Mouse (Mus musculus) adrenal gland, postnatal 4 days (tissue): Measurements from ENCODE around the gene Chchd3. TPM values are rescaled to one million over a fixed set of nuclear protein-coding genes. Genes with fewer than 3 reads are reported as not detected.

Experiments
- DNase-seq, 2 experiments: peaks; one replicate each; pipeline ENCODE4 v3.0.0; 2021 to 2022; ENCODE audit warnings: low spot score in 2 of 2, mixed read lengths in 2 of 2
- total RNA-seq, 2 experiments: library from RNA; stranded (reverse); gene quantifications; 2 replicates each; pipeline ENCODE4 v1.2.3; 2021

Gene Chchd3
- total RNA-seq, 2 experiments from 2014 or later = 166 to 183 TPM

- DNase-seq = no peak
These were observed 252.3 kb downstream of the Chchd3 start for GRCm38 (mm10) chr6:32807771-32808170.

GRCm38 (mm10) chr6:32803646-32804045 lies 256.4 kb downstream of the Chchd3 start:
- DNase-seq = no peak

GRCm38 (mm10) chr6:32801776-32802175 lies 258.3 kb downstream of the Chchd3 start:
- no peak for DNase-seq

GRCm38 (mm10) chr6:32797525-32797924 lies 262.5 kb downstream of the Chchd3 start:
- no peak for DNase-seq

GRCm38 (mm10) chr6:32795653-32796500 lies 264.2 kb downstream of the Chchd3 start:
- no peak for DNase-seq

GRCm38 (mm10) chr6:32793575-32793974 lies 266.5 kb downstream of the Chchd3 start:
- no peak for DNase-seq

GRCm38 (mm10) chr6:32793163-32793562 lies 266.9 kb downstream of the Chchd3 start:
- no peak for DNase-seq

- DNase-seq = no peak
These were observed 269.6 kb downstream of the Chchd3 start for GRCm38 (mm10) chr6:32790487-32790886.

- no peak for DNase-seq
These were observed 272.7 kb downstream of the Chchd3 start for GRCm38 (mm10) chr6:32787399-32787798.

GRCm38 (mm10) chr6:32786196-32786595 lies 273.9 kb downstream of the Chchd3 start:
- no peak for DNase-seq

GRCm38 (mm10) chr6:32783102-32783501 lies 277.0 kb downstream of the Chchd3 start:
- no peak for DNase-seq

- no peak for DNase-seq
These were observed 279.5 kb downstream of the Chchd3 start for GRCm38 (mm10) chr6:32780602-32781001.

GRCm38 (mm10) chr6:32776384-32776783 lies 283.7 kb downstream of the Chchd3 start:
- no peak for DNase-seq

GRCm38 (mm10) chr6:32754524-32754923 lies 305.5 kb downstream of the Chchd3 start:
- DNase-seq = no peak

GRCm38 (mm10) chr6:32749821-32750220 lies 310.2 kb downstream of the Chchd3 start:
- DNase-seq = no peak

- no peak for DNase-seq
These were observed 311.3 kb downstream of the Chchd3 start for GRCm38 (mm10) chr6:32748777-32749176.

GRCm38 (mm10) chr6:32747333-32747732 lies 312.7 kb downstream of the Chchd3 start:
- no peak for DNase-seq

Other genes starting within 250 kb of the Chchd3 start
- gene Exoc4, start 188.8 kb upstream of the Chchd3 start, total RNA-seq = 10 to 100 TPM; 53.7 to 60.0 TPM